Mouse (Mus musculus) left cerebral cortex, postnatal 4 days (tissue): ENCODE measurements at regions not wholly inside any gene's neighbourhood (a gene's known extent, or its start where the extent isn't known, plus 50 kb on each side); places are given as distances from the start of the nearest gene placed in this dataset.

ENCODE experiments used
- DNase-seq: peaks from one replicate; pipeline ENCODE4 v3.0.0-alpha.2; 2022
- intact Hi-C: fragments of 180-260 bp; cut with DNase I; formaldehyde crosslinking; loops from one replicate; pipeline ENCODE4 v1.15.1; 2025

DNA sequence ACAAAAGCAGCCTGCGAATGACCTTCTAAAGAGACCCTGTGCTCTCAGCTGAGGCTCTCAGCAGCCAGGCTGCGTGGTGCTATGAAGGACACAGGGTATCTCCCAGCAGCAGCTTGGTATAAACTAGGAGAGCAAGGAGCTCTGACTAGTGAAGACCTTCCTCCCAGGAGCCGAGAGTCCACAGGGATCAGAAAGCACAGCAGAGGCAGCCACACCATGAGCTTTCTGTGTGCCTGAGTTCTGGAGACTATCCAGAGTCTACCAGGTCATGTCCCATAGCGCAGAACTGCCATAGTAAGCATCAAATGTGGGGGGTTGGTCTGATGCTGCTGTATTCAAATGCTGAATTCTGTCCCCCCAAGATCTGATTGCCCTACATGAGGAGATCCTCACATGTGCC is 124.2 kb upstream of the Dynlrb2 start:
- DNase-seq, result no peak
- intact Hi-C loops, result no loop called here

GRCm38 (mm10) chr8:116379851-116380250 is 124.9 kb upstream of the Dynlrb2 start:
- no peak for DNase-seq
- intact Hi-C loops, result no loop called here

DNA sequence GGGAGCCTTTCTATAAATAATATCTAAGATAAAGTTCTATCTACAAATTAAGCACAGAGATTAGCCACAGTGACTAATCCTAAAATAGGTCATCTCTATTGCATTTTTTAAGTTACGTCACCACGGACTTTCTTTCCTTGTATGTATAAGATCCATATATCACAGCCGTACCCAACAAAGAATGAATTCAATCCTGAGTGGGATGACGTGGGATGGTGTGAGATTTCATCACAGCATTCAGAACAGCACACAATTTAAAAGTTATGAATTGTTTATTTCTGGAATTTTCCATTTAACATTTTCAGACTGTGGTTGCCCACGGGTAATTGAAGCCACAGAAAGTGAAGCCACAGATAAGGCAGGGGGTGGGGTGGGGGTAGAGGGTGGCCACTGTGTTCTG is 129.0 kb upstream of the Dynlrb2 start:
- intact Hi-C loops, result no loop called here
- DNase-seq, result no peak

DNA sequence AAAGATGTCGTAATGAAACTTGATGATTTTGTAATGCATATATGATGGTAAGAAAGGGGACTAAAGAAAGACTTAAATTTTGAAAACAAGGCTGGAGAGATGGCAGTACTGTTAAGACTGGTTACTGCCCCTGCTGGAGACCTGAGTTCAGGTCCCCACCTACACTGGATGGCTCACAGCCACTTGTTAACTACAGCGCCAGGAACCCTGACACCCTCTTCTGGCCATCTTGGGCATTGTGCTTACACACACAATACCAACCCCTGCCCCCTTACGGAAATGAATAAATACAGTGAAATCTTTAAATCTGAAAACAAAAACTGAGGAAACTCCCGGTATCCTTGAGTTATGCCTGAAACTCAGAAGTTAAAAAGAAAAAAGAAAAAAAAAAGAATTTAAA is 131.7 kb upstream of the Dynlrb2 start:
- peak; percentile 9 for DNase-seq
- intact Hi-C loops, result no loop called here

DNA sequence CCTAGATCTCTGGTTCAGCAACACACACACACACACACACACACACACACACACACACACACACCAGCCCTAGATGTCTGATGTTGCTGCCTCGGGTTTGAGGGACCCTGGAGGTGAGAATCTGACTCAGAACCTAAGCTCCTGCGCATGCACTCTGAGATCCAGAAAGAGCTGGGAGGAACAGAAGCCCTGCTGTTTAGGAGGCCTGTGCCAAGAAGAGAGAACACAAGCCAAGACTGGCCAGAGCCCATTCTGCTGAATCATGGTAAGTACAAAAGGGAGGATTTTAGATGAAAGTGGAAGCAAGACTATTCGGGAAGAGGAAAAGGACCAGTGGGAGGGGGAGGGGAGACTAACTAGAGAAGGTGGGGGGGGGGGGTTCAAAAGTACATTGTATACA is 132.2 kb upstream of the Dynlrb2 start:
- DNase-seq, result peak; percentile 73
- intact Hi-C loops, result no loop called here

DNA sequence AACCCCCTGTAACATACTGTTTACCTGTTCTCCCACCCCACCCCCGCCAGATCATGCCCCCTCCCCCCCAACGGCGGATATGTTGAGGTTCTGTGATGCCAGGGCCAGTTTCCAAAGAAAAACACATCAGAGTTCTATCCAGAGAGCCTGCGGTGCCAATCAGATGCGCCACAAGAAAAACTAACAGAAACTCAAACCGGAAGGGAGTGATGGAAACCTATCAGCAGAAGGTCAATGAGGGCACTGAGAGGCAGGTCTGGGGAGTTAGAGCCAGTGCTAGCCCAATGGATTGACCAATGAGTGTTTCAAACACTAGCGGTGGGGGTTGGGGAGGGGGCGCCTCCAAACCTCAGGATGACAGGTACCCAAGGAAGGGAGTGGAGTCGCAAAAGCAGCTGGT is 132.7 kb upstream of the Dynlrb2 start:
- intact Hi-C loops, result no loop called here
- no peak for DNase-seq

DNA sequence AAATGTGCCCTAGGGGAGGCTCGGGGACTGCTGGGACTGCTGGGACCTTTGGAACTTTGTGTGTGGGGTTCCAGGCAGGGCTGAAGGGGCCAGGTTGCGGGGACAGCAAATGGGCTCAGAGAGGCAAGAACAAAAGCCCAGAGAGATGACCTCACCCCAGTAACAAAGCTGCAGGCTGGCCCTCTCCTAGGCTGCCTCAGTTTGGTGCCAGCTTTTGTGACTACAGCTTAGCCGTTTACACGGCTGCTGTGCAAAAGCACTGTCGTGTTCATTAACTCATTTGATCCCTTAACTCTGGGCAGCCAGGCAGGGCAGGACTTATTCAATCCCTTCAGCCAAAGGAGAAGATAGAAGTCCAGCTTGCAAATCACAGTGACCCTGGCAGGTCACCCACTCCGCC is 137.3 kb upstream of the Dynlrb2 start:
- peak; percentile 14 for DNase-seq
- intact Hi-C loops, result no loop called here

DNA sequence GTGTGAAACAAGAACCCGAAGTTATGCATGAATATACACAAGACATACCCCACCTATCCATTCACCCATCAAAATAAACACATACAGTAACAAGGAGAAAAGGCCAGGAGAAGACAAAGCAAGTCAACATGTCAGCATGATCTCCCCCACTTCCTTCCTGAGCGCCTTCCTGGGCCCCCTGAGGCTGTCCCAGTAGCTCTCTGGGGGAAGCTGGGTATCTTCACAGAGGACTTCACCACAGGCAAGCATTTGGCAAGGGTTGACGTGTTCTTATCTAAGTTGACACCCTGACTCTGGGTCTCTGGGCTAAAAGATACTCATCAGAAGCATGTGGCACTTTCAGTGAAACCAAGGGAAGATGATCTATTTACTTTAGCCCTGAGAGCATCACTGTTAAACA is 138.1 kb upstream of the Dynlrb2 start:
- intact Hi-C loops, result no loop called here
- DNase-seq, result no peak

- intact Hi-C loops, result loop anchor here (5.0 kb wide), 1 partner anchor 1912 kb away; no protein-coding TSS in a partner anchor
- no peak for DNase-seq
Measured at GRCm38 (mm10) chr8:116364751-116365150, 140.0 kb upstream of the Dynlrb2 start.

GRCm38 (mm10) chr8:116364172-116364571 is 140.6 kb upstream of the Dynlrb2 start:
- peak; percentile 28 for DNase-seq
- intact Hi-C loops, result loop anchor here (5.0 kb wide), 1 partner anchor 1912 kb away; no protein-coding TSS in a partner anchor

DNA sequence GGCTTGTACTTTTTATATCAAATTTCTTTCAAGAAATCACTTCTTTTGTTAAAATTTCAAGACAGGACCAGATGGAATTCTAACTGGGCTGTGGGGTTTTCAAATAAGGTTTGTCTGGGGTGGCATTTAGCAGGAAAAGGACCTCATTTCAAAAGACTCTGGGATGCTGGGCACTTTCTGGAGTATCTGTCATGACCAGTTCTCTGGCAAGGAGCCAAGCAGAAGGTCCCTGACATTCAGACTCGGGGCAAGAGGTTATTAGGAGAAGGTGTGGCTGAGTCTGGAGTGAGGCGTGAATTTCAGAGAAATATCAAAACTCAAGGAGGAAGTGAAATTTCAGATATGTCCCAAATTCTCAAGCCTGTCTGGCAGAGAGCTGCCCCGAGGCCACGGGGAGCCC is 142.4 kb upstream of the Dynlrb2 start:
- intact Hi-C loops, result loop anchor here (5.0 kb wide), 1 partner anchor 1910 kb away; no protein-coding TSS in a partner anchor
- no peak for DNase-seq

- intact Hi-C loops, result loop anchor here (5.0 kb wide), 1 partner anchor 1907 kb away; no protein-coding TSS in a partner anchor
- DNase-seq, result no peak
Measured at GRCm38 (mm10) chr8:116359761-116360160, 145.0 kb upstream of the Dynlrb2 start.

GRCm38 (mm10) chr8:116354756-116355155 is 150.0 kb upstream of the Dynlrb2 start:
- no peak for DNase-seq
- intact Hi-C loops, result no loop called here

DNA sequence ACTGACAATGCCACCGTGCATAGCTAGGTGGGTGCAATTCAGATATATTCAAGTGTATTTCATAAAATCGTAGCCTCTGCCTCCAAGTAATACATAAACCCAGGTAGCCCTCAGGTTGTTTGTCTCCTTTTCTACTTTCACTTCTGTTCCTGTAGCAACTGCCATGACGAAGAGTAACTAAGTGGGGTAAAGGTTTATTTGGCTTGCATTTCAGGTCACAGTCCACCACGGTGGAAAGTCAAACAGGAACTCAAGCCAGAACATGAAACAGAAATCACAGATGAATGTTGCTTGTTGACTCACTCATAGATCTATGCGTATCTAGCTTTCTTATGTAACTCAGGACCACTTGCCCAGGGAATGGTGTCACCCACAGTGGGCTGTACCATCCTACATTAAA is 150.9 kb upstream of the Dynlrb2 start:
- no peak for DNase-seq
- intact Hi-C loops, result no loop called here

- DNase-seq, result no peak
- intact Hi-C loops, result no loop called here
Measured at GRCm38 (mm10) chr8:116352635-116353034, 152.1 kb upstream of the Dynlrb2 start.

DNA sequence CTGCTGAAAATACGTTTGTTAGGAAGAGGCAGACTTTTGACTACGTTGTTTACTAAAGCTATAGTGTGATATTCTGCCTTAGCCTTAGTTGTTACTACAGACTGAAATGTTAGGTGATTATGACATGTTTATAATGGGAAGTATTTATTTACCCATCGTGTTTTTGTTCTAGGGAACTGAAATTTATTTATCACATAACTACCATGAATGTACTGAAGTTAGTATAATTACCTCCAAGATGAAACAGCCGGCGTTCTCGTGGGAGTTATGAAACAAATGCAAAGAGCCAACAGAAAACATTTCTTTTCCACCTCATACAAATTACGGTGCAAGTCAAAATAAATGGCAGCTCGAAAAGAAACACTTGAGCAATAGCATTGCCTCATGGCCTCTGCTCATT is 155.8 kb upstream of the Dynlrb2 start:
- no peak for DNase-seq
- intact Hi-C loops, result no loop called here

- no peak for DNase-seq
- intact Hi-C loops, result no loop called here
Measured at GRCm38 (mm10) chr8:116346990-116347389, 157.8 kb upstream of the Dynlrb2 start.

DNA sequence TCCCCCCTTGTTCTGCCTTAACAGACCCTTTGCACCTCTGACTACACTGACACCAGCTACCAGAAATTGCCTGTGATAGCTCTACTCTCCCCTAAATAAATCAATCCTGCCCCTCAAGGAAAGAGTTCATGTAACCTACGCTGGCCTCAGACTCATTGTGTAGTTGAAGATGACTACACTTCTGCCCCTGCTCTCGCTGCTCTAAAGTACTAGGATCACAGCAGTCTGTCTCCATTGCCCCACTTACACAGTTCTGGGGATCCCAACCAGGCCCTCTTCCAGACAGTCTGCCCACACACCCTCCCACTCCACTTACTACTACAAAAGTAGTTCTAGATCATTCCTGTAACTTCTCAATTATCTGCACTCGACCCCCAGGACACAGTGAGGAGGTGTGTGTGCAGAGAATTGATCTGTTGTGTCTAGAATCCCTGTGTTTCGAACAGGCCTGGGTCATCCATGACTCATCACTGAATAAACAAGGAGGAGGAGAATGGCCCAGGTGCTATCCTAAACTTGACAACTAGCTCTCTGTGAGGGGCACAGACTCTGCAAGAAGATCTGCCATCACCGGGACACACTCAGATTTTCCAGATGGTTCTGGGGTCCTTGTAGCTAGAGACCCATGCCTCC is 160.1 kb upstream of the Dynlrb2 start:
- no peak for DNase-seq
- intact Hi-C loops, result no loop called here

DNA sequence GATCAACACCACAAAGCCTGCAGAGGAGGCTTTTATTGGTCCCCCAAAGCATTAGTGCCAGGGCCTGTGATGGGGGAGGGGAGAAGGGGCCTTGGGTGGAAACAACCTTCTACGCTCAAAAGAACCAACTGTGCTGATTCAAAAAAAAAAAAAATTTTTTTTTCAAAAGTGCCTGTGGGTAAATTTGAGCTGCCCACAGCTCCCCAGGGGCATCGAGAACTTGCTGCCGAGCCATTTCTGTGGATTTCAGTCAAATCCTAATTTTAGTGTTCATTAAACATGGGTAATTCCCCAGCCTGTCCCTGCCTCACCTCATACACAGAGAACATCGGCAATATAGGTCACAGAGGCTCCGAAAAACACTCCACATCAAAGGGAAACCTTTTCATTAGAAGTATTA is 161.2 kb upstream of the Dynlrb2 start:
- DNase-seq, result no peak

DNA sequence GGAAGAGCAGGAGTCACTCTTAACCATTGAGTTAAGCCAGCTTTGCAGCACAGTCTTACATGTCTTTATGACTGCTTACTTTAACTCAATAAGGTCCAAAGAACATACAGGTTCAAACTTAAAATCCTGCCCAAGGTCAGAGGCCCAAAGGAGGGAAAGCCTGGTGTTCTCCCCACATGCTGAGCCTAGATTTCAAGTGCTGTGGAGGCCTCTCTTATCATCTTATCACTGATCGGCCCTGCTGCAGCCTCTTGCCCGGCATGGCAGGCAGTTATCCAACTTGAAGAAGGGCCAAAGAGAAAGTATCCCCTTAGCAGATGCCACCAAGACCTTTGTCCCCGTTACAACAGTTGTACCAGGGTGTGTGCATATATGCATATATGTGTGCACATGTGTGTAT is 170.0 kb upstream of the Dynlrb2 start:
- no peak for DNase-seq
- intact Hi-C loops, result no loop called here

More for the DNA sequence above, 161.2 kb upstream of the Dynlrb2 start:
- intact Hi-C loops, result no loop called here

- DNase-seq, result no peak
- intact Hi-C loops, result no loop called here
Measured at GRCm38 (mm10) chr8:116334101-116334500, 170.7 kb upstream of the Dynlrb2 start.

- intact Hi-C loops, result no loop called here
- DNase-seq, result no peak
Measured at GRCm38 (mm10) chr8:116320014-116320680, 184.6 kb upstream of the Dynlrb2 start.

DNA sequence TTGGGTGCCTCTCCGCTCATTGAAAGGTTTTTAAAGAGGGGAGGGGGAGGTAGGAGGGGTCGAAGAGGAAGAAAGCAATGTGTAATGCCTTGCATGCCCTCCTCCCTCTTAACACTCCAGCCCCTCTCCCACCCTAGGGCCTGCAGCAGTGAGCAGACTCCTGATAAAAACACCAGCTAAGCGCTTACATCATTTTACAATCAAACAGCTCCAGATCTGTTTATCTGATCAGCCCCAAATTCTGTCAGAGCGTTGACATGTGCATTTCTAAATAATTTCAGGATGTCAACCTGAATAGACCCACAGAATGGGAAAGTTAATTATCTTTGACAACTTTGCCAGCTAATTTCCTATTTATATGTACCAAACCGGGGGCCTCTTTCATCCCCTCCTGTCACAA is 189.4 kb upstream of the Dynlrb2 start:
- intact Hi-C loops, result no loop called here
- DNase-seq, result no peak
